Mouse (Mus musculus): ENCODE measurements around the gene Itpr1. TPM values are rescaled to one million over a fixed set of nuclear protein-coding genes. Genes with fewer than 3 reads are reported as not detected.

Gene Itpr1
- total RNA-seq, 4 experiments from 2014 or later: 33.9 to 36.9 (median 36.4) TPM

GRCm38 (mm10) chr6:108276880-108277507 is 64.1 kb downstream of the Itpr1 start:
- DNase-seq (ENCODE audit: low spot score): no peak

GRCm38 (mm10) chr6:108277622-108278396 is 64.9 kb downstream of the Itpr1 start:
- DNase-seq (ENCODE audit: low spot score): no peak

GRCm38 (mm10) chr6:108278826-108279630 is 66.1 kb downstream of the Itpr1 start:
- no peak for DNase-seq (ENCODE audit: low spot score)

GRCm38 (mm10) chr6:108282131-108282530 is 69.2 kb downstream of the Itpr1 start:
- no peak for DNase-seq (ENCODE audit: low spot score)

DNA sequence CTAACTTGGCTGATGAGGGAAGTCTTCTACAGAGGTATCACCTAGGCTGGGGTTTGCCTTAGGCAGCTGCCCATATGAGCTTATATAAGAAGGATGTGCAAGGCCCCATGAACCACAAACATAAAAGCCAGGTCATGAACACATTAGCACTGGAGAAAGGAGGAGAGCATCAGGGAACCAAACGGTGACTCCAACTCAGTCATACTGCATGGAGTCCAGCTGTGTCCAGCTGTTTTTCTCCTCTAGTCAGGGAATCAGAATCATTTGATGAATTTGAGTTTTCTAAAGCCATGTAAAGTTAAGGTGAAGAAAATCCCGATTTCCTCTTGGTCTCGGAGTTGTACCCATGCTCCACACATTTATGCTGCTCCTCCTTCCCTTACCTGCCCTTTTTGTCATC is 69.7 kb downstream of the Itpr1 start:
- no peak for DNase-seq (ENCODE audit: low spot score)

DNA sequence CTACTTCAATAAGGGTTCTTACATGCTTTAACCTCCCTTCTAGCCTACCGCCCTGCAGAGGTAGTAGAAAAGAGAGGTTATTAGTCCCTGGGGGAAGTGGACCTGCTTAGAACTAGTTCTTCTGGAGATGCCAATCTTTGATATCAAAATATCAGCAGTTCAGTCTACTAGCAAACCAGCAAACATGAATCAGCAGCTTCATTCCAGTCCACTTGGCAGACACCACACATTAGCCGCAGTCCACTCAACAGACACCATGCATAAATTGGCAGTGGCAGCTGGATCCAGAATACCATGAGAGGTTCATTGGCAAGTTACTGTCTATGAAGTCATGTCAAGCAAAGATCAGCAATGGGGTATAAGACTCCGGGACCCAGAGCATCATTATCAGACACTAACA is 71.8 kb downstream of the Itpr1 start:
- no peak for DNase-seq (ENCODE audit: low spot score)

DNA sequence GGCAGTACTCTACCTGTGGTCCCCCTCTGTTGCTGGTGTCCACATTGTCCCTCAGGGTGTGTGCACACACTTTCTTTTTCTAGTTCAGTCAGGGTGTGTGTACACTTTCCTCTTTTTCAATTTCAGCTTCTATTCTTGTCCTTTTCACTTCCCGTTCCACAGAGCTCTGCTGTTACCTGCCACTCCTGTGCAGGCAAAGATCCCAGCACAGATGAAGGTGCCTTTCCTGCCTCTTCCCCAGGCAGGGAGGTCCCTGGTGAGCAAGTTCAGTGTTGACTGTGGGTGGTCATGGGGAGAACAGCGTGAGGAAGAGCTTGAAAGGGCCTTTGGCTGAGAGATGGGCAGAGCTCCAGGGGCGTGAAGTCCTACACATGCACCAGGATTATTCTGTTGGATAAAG is 76.1 kb downstream of the Itpr1 start:
- DNase-seq (ENCODE audit: low spot score): no peak

GRCm38 (mm10) chr6:108290978-108291377 is 78.1 kb downstream of the Itpr1 start:
- no peak for DNase-seq (ENCODE audit: low spot score)

GRCm38 (mm10) chr6:108291556-108291955 is 78.7 kb downstream of the Itpr1 start:
- DNase-seq (ENCODE audit: low spot score): no peak

DNA sequence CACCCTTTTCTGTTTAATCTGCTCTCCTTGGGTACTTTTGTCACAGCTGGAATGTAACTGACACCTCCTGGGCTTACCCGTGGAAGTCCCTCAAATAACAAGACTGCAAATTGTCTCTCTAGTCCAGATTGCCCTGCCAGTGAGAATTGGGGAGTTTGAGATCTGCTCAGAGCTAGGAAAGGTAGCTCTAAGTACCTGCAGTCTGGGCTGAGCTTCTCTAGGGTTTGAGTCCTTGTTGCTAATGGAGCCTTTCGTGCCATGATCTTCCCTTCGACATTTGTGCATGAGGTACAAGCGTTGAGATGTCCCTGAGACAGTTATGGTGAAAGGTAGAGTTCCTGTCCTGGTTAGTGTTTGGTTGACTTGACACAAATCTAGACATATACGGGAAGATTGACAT is 89.0 kb downstream of the Itpr1 start:
- DNase-seq (ENCODE audit: low spot score): no peak

DNA sequence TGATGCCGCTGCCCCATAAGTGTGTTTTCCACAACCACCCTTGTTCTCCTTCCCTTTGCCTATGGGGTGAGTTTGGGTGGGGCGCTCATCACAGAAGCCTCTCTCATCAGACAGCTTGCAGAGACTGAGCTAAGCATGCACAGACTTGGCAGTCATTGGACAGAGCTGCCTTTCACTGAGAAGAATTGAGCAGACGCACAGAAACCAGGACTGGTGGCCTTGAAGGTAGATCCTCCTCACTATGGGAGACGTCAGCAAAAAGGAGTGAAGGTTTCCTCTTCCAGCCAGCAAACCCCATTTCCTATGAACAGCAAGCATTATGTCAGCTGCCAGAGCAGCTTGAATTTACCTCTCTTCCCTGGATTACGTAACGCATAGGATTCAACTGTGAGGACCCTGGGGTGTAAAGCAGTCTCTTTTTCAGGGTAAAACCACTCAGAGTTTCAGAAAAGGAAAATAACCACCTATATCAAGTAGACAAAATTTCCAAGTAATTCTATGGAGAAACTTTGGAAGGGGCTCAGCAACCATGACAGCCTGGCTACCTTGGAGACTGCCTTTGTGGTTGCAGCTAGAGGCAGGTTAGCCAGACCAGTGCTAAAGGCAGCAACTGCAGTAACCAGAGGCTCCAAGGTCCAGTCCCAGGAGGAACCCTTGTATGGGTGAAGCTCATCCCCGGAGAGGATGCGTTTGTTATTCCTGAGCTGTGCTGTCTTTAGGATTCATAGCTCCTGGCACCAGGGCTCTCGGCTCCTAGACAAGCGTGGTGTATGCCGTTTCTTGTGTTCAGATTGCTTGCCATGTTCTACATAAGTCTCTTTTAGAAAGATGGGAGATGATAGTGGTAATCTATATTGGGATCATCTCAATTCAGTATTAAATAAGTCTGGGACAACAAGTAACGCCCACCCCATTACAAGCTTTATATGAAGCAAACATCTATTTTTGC is 91.0 kb downstream of the Itpr1 start:
- DNase-seq (ENCODE audit: low spot score): no peak

DNA sequence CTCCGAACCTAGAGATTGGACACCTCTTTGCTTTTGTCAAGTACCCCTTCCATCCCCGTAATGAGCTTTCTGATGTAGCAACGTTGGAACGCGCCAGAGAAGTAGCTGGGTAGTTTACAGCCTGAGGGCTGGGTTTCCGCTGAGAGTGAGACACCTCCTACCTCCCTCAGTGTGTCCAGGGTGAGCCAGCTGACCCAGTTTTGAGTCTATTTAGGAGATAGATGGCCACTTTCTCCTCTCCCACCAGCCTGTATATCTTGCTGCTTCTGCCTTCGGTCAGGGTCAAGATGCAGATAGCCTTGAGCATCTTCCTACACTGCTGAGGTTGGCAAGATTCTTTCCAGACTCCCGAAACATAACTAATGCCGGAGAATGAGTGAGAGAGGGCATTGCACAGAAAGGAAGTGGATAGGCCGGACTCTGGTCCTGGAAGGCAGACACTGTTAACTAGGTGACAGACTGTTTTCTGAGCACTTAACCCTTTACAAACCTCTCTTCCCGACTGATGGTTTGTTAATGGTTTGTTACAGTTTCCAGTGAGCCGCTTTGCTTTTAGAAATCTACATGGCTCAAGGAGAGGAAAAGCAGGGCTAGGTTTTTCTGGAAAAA is 92.4 kb downstream of the Itpr1 start:
- DNase-seq (ENCODE audit: low spot score): no peak

GRCm38 (mm10) chr6:108306240-108306639 is 93.3 kb downstream of the Itpr1 start:
- DNase-seq (ENCODE audit: low spot score): peak; percentile 79

DNA sequence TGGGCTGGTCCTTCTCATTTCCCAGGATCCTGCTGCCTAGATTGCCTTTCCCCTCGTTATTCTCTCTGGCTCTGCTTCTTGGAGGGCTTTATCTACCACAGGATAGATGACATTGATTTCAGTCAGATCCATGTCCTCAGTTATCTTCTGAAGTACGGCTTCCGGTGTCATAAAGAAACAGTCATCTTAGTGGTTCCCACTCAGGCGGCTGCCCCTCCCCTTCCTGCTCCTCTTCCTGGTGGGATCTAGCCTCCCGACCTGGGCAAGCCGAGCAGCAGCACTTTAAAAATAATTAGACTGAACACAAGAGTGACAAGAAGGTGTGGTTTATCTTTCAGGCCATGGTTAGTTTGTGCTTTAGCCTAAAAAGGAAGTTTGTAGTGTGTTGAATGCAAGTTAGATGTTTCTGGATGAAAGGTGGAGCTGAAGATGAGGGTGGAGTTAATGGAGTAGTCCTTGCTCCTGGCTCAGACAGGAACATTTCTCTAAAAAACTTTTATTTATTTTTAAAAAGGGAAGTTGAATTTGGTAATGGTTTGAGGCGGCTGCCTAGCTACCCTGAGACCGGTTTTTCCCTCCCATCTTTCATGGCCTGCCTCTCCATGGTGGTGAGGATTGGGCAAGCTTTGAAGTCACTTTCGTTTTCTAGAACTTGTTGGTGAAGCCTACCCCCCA is 94.2 kb downstream of the Itpr1 start:
- peak; percentile 28 for DNase-seq (ENCODE audit: low spot score)

DNA sequence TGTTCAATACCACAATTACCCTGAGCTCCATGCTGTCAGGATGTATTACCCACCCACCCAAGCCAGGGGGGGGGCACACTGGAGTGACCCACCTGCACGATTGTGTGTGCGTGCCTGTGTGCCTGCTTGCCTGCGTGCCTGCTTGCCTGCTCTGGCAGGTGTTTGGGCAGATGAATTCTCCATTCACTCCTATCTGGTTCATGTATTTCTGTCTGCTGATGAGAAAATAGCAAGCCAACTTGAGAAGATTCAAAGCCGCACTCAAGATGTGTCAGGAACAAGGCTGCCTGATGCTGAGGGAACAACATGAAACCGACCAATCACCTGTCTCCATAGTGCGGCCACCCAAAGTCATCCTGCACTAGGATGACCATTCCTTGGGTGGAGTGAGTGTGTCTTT is 94.9 kb downstream of the Itpr1 start:
- no peak for DNase-seq (ENCODE audit: low spot score)

DNA sequence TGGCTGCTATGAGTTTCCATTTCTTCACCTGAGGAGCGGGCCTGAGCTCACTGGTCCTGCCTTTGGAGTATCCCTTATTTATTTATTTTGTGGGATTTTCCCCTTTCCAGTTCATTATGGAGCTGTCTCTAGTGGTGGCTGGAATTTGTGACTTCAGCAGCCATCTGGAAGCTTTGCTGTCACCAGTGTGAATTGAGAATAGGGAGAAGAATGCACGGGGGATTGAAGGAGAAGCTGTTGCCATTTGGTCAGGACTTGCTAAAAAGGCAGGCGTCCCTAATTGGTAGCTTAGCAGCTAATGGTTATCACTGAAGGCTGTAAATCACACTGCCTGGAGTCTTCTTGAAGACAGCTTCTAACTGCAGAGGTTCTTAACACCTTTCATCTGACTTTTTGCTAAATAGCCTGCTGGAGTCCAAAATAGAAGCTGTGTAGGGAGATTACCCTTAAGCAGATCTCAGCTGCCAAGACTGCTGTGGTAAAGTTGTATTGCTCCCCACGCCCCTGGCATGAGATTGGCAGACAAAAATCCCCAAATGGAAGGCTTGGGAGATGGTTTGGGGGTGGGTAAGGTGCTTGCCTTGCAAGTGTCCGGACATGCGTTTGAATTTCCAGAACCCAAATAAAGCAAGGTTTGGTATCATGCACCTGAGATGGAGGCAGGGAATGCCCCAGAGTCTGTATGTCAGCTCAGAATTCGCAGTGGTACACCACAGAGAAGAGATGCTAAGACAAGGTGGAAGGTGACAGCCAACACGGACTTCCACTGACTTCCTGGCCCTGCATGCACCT is 96.7 kb downstream of the Itpr1 start:
- no peak for DNase-seq (ENCODE audit: low spot score)

DNA sequence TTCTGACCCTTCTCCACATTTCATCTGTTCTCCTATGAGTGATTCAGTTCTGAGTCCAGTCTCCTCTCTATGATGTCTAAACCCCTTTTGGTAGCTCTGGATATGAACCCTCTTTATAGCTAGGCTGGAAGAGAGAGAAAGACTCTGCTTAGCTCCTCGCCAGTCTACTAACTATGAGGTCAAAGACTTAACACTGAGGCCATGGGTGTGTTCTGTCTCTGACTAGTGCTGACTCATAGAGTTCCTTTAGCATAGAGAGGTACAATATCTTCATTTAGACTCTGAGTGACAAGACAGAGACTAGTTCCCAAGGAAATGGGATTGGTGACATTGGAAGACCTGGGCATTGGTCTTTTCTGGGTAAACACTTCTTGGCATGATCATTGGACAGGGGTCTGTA is 100.2 kb downstream of the Itpr1 start:
- DNase-seq (ENCODE audit: low spot score): no peak

GRCm38 (mm10) chr6:108313997-108314396 is 101.1 kb downstream of the Itpr1 start:
- no peak for DNase-seq (ENCODE audit: low spot score)

DNA sequence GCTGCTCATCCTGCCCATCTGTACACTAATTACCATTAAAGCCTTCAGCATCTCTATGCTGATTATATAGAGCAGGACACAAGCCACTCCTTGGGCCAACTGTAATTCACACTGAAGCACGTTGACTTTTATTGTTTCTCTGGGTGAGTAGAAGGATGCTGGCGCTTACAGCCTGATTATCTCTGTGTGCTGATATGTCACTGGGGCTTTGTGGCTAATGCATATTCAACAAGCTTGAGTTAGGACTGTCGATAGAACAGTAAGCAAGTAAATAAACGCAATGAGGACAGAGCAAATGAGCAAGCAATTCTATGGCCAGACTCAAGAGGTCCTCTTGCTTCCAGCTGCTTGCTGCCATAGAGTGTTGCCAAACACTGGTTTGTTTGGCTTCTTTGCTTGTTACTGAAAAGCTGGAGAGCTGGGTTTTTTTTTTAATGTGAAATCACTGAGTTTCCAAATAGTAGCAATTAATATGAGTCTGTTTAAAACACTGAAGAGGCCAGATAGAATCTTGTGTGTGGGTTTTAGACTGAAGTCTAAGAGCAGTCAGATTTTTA is 103.5 kb downstream of the Itpr1 start:
- no peak for DNase-seq (ENCODE audit: low spot score)

All from heart, adult 8-10 months (tissue).